Mouse (Mus musculus) midbrain, embryonic 14.5 days (tissue): Measurements from ENCODE around the gene Scarf1. TPM values are rescaled to one million over a fixed set of nuclear protein-coding genes. Genes with fewer than 3 reads are reported as not detected.

Experiments used
- ATAC-seq: fragments of 200-750 bp; cut with Nextera tagmentation; 2 replicates; pipeline ENCODE4 v1.8.0; 2017; ENCODE audit warnings: moderate number of reproducible peaks, moderate library complexity; ENCODE audit not compliant: low FRiP score, low TSS enrichment
- DNase-seq: peaks from one replicate; pipeline ENCODE4 v3.0.0-alpha.2; 2015
- H3K27ac ChIP-seq: fragments of 300-500 bp; sonication (generic); replicated peaks from 2 replicates; pipeline ENCODE4 v1.5.1; 2014; ENCODE audit warnings: mild to moderate bottlenecking, low read depth, low read length, moderate library complexity
- H3K27me3 ChIP-seq: fragments of 300-500 bp; sonication (generic); 2 replicates; pipeline ENCODE4 v1.6.1; 2014; ENCODE audit warnings: low read length, control low read depth, mixed read lengths; ENCODE audit not compliant: control insufficient read depth, insufficient read depth
- H3K36me3 ChIP-seq: fragments of 300-500 bp; sonication (generic); 2 replicates; pipeline ENCODE4 v1.6.1; 2014; ENCODE audit warnings: low read length, control low read depth; ENCODE audit not compliant: control insufficient read depth, insufficient read depth
- H3K4me1 ChIP-seq: fragments of 300-500 bp; sonication (generic); 2 replicates; pipeline ENCODE4 v1.6.1; 2014; ENCODE audit warnings: mild to moderate bottlenecking, antibody characterized with exemption, low read length, control low read depth; ENCODE audit not compliant: control insufficient read depth, insufficient read depth
- H3K4me2 ChIP-seq: fragments of 300-500 bp; sonication (generic); 2 replicates; pipeline ENCODE4 v1.6.1; 2014; ENCODE audit warnings: mild to moderate bottlenecking, low read length, moderate library complexity
- H3K4me3 ChIP-seq: fragments of 300-500 bp; sonication (generic); replicated peaks from 2 replicates; pipeline ENCODE4 v1.5.1; 2014; ENCODE audit warnings: low read depth, low read length
- H3K9ac ChIP-seq: fragments of 300-500 bp; sonication (generic); replicated peaks from 2 replicates; pipeline ENCODE4 v1.6.1; 2014; ENCODE audit warnings: mild to moderate bottlenecking, low read length, moderate library complexity
- H3K9me3 ChIP-seq: fragments of 300-500 bp; sonication (generic); 2 replicates; pipeline ENCODE4 v1.6.1; 2016; ENCODE audit warnings: low read length, control low read depth, mixed read lengths; ENCODE audit not compliant: control insufficient read depth
- WGBS: fragments of 180-500 bp; shearing (Covaris S2); extraction: QIAGEN DNeasy Blood & Tissue Kit; methylation state at CpG from one replicate; pipeline ENCODE4 v1.1.7; 2014; 5-methylcytosine and 5-hydroxymethylcytosine counted together
- polyA plus RNA-seq: library from polyadenylated mRNA; unstranded; fragments of >200 nt; fragmentation: Nextera tagmentation; extraction: Ambion mirVana; gene quantifications from 2 replicates; pipeline ENCODE4 v1.2.1, GENCODE M21; 2014

Scarf1 gene
- 2.0 and 3.6 TPM in 2 replicates for polyA plus RNA-seq

DNA sequence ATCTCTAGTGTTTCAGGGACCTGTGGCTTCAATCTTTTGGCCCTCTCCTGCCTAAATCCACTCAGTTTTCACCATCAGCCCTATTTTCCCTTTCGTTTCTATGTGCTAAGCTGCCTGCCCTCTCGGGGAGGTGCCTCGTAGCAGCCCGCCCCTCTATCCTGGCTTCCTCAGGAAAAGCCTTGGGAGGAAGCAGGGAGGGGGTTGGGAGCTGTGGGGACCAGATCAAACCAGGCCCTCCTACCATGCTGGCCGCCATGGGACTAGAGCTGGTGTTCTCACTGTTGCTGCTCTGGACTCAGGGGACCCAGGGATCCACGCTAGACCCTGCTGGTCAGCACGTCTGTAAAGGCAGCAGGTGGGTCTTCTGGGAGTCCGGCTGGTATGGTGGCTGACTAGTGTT lies at the start of gene Scarf1:
Gene Scarf1 (plus strand): TSS at position 205 of the 400 bp plus-strand sequence.
- ATAC-seq: no peak
- no peak within 1 kb of the TSS for H3K9ac ChIP-seq
- 0 out of 2 replicates have a peak within 1 kb of the TSS, but pooled peaks have one; percentile 4 for H3K4me2 ChIP-seq
- no peak within 1 kb of the TSS for H3K27ac ChIP-seq
- H3K9me3 ChIP-seq: no peaks in the 10 kb centered on the region
- DNase-seq: no peak
- no peak within 1 kb of the TSS for H3K4me3 ChIP-seq
- H3K4me1 ChIP-seq: 0 out of 2 replicates have a peak, but pooled peaks cover 10% of the 10 kb centered on the region
- no peaks in the 10 kb centered on the region for H3K27me3 ChIP-seq
- H3K36me3 ChIP-seq: peaks cover 18% of the 10 kb centered on the region
- WGBS: 46% methylated on average over 8 of the region's 8 CpGs

DNA sequence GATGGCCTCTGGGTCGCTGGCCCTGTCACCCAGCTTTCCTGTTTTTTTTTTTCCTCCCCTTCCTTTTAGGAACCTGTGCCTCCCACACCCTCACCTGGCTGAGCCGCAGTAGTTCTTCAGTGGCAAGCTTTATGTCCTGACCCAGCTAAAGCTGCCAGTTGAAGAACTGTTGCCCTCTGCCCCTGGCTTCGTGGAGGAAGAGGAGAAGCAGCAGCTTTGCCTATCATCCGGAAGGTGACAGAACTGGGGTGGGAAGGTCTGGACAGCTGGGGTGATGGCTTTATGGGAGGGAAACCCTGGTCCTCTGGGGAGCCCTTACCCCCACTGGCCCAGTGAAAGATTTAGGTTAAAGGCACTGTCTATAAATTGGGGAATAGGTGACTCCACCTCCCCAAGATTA lies 49.7 kb upstream of the Scarf1 start:
- DNase-seq (no peak), ATAC-seq (no peak)
- H3K9me3 ChIP-seq: no peaks in the 10 kb centered on the region
- peaks cover 13% of the 10 kb centered on the region for H3K36me3 ChIP-seq
- H3K4me1 ChIP-seq: peaks cover 24% of the 10 kb centered on the region
- no peak overlapping the region for H3K27ac ChIP-seq
- H3K27me3 ChIP-seq: no peaks in the 10 kb centered on the region
- WGBS: 77% methylated on average over 4 of the region's 4 CpGs
- no peak overlapping the region for H3K9ac ChIP-seq
- no peak overlapping the region for H3K4me2 ChIP-seq
- H3K4me3 ChIP-seq: no peak overlapping the region

DNA sequence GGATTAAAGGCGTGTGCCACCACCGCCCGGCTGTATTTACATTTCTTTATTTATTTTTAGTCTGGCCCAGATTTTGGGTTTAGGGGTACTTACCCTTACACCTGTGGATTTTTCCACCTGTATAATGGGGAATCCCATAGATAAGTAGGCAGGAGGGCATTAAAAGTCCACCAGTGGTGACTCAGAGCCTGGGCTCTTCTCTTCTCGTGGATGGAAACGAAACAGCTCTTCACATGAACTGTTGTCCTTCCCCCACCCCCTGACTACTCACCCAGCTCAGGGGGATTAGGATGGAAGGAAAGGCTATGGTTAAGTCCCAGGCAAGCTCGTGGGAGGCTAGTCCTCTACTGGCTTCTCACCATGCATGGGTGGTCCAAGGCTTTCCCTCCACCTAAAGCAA lies 48.9 kb upstream of the Scarf1 start:
- no peaks in the 10 kb centered on the region for H3K9me3 ChIP-seq
- no peak overlapping the region for H3K27ac ChIP-seq
- WGBS: 83% methylated on average over 6 of the region's 6 CpGs
- peaks cover 13% of the 10 kb centered on the region for H3K36me3 ChIP-seq
- peaks cover 24% of the 10 kb centered on the region for H3K4me1 ChIP-seq
- no peak overlapping the region for H3K4me2 ChIP-seq
- ATAC-seq: no peak
- no peaks in the 10 kb centered on the region for H3K27me3 ChIP-seq
- H3K4me3 ChIP-seq: no peak overlapping the region
- H3K9ac ChIP-seq: no peak overlapping the region
- no peak for DNase-seq

DNA sequence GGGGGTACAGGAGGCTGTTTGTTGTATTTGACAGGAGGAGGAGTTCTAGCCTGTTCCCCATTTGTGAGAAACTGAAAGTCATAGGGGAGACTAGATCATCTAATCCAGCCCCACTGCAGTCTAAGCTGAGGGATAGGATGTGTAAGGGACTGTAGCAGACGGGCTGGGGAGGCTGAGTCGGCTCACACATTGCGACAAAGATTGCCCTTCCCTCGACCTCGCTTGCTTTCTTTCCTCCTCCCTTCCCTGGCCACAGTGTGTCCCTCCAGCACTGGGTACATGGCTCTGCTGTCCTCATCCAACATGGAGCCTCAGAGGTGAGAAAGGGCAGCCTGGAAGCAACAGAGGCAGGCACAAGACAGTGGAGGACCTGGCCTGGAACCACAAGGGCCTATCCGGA lies 48.3 kb upstream of the Scarf1 start:
- WGBS: 83% methylated on average over 6 of the region's 6 CpGs
- peaks cover 20% of the 10 kb centered on the region for H3K4me1 ChIP-seq
- ATAC-seq: no peak

DNA sequence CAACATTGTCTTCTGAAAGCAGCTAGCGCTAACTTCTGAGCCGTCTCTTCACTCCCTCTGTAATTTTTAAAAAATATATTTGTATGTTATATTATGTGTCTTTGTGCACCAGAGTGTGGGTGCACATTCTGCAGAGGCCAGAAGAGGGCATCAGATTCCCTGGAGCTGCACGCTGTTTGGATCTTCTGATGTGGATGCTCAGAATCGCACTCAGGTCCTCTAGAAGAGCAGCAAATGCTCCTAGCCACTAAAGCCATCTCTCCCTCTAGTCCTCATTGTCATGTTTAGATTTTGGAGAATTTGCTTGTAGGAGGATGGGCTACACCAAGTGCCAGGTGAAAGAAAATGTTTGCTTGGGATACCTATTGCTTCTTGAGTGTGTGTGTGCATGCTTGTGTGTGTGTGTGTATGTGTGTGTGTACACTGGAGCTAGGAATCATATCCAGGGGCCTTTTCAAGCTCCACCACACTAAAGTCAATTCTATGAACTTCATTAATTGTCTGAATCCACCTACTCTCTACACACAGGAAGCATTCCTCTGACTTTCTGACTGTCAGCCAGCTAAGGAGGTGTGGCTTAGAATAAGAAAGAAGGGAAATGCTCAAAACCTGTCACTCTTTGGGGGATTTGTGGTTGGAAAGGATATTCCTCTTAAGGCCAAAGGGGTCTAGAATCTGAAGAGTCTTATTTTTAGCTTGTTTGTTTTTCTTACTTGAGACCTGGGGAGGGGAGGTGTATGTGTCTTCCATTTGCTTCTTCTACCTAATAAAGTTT lies 46.4 kb upstream of the Scarf1 start:
- H3K4me3 ChIP-seq: no peak overlapping the region
- no peak overlapping the region for H3K9ac ChIP-seq
- no peaks in the 10 kb centered on the region for H3K27me3 ChIP-seq
- ATAC-seq (no peak), DNase-seq (no peak)
- H3K4me2 ChIP-seq: no peak overlapping the region
- H3K27ac ChIP-seq: no peak overlapping the region
- peaks cover 16% of the 10 kb centered on the region for H3K4me1 ChIP-seq
- WGBS: 98% methylated on average over 4 of the region's 4 CpGs
- H3K36me3 ChIP-seq: peaks cover 13% of the 10 kb centered on the region
- H3K9me3 ChIP-seq: no peaks in the 10 kb centered on the region

More for the DNA sequence above, 48.3 kb upstream of the Scarf1 start:
- no peaks in the 10 kb centered on the region for H3K27me3 ChIP-seq
- no peak for DNase-seq
- no peak overlapping the region for H3K27ac ChIP-seq
- H3K36me3 ChIP-seq: peaks cover 13% of the 10 kb centered on the region
- H3K9me3 ChIP-seq: no peaks in the 10 kb centered on the region
- H3K4me2 ChIP-seq: no peak overlapping the region
- H3K4me3 ChIP-seq: no peak overlapping the region
- no peak overlapping the region for H3K9ac ChIP-seq

DNA sequence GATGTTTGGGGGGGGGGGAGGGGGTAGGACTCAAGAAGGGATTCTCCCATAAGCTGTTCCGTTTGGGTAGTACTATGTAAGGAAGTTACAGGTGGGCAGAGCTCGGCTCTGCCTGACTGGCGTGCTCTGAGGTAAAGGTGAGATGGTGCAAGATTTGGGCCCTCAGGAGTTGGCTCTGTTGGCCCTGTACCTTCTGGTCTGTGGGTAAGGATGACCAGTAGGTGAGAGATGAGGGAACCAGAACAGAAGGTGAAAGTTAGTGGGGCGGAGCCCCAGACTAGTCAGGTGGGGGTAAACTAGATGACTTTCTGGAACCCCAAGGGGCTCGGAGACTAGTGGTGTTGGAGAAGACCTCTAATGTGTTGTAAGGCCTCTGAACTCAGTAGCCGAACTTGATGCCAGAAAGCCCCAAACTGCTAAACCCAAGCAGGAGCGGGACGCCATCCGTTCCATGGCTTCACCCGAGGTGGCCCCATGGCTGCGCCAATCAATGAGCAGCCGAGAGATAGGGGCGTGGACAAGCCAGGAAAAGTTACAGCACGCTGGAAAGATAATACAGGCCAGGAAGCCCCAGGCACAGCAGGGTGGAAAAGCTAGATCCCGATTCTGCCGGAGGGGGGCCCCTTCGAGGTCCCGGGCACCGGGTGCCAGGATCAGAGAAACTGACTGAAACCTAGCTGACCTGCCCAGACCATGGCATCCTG lies 45.7 kb upstream of the Scarf1 start:
- no peaks in the 10 kb centered on the region for H3K9me3 ChIP-seq
- 17% methylated on average over 19 of the region's 19 CpGs for WGBS

DNA sequence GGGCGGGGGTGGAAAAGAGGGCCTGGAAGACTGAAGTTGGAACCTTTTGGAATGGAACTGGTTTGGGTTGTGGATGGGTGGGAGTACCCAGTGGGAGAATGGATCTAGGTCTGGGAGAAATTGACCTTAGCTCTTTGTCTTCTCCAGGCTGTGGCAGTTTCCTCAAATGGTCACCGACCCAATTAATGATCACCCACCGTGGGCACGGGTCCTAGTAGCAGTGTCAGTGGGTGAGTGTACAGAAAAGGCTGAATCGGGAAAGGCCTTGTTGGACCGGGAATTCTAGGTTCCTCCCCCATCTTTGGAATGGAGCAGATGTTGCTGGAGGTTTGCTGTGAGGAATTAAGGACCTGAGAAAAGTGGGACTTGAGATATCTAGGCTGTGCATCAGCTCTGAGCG lies 44.9 kb upstream of the Scarf1 start:
- 0 out of 2 replicates have a peak, but pooled peaks cover 3% of the 10 kb centered on the region for H3K4me1 ChIP-seq
- H3K36me3 ChIP-seq: peaks cover 13% of the 10 kb centered on the region
- 65% methylated on average over 7 of the region's 7 CpGs for WGBS
- no peaks in the 10 kb centered on the region for H3K9me3 ChIP-seq
- ATAC-seq (no peak), DNase-seq (no peak)
- H3K27me3 ChIP-seq: no peaks in the 10 kb centered on the region
- peak overlapping the region; percentile 48 for H3K4me2 ChIP-seq
- H3K4me3 ChIP-seq: no peak overlapping the region; the same call in 1 of the 2 replicates
- no peak overlapping the region for H3K27ac ChIP-seq
- H3K9ac ChIP-seq: no peak overlapping the region

More for the DNA sequence above, 45.7 kb upstream of the Scarf1 start:
- DNase-seq (peak; percentile 20), ATAC-seq (no peak)
- peak overlapping the region; percentile 48 for H3K4me2 ChIP-seq
- peak overlapping the region; percentile 21 for H3K4me3 ChIP-seq
- H3K4me1 ChIP-seq: peaks cover 9% of the 10 kb centered on the region; the same call in 1 of the 2 replicates
- no peak overlapping the region for H3K9ac ChIP-seq
- no peak overlapping the region for H3K27ac ChIP-seq
- H3K36me3 ChIP-seq: peaks cover 13% of the 10 kb centered on the region
- H3K27me3 ChIP-seq: no peaks in the 10 kb centered on the region

DNA sequence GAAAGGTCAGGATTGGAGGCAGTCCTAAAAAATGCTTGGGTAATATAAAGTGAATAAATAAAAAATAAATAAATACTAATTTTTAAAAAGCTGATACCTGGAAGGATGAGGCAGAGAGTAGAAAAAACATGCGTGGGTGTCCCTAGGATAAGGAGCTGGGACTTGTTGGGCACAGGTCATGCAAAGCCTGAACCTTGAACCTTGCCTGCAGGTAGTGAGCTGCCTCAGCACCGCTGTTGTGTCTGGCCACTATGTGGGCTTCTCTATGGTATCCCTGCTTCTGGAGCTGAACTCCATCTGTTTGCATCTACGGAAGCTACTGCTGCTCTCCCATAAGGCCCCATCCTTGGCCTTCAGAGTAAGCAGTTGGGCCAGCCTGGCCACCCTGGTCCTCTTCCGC lies 44.1 kb upstream of the Scarf1 start:
- no peak for ATAC-seq
- no peaks in the 10 kb centered on the region for H3K9me3 ChIP-seq
- WGBS: 93% methylated on average over 4 of the region's 4 CpGs

More for the DNA sequence above, 44.1 kb upstream of the Scarf1 start:
- Histone ChIP-seq H3K36me3 (peaks cover 13% of the 10 kb centered on the region), H3K9ac (no peak overlapping the region), H3K27me3 (no peaks in the 10 kb centered on the region), H3K4me1 (0 out of 2 replicates have a peak, but pooled peaks cover 3% of the 10 kb centered on the region), H3K4me2 (no peak overlapping the region), H3K27ac (no peak overlapping the region), H3K4me3 (no peak overlapping the region)
- no peak for DNase-seq
